Mouse (Mus musculus) stomach, embryonic 14.5 days (tissue): ENCODE results near the gene Trpm5. TPM values are rescaled to one million over a fixed set of nuclear protein-coding genes. Genes with fewer than 3 reads are reported as not detected.

Source experiments
- ATAC-seq: fragments of 200-750 bp; cut with Nextera tagmentation; 2 replicates; pipeline ENCODE4 v1.8.0; 2017; ENCODE audit warnings: low read depth, moderate TSS enrichment; ENCODE audit not compliant: insufficient number of reproducible peaks, insufficient read depth, low FRiP score
- H3K27ac ChIP-seq: fragments of 300-500 bp; sonication (generic); 2 replicates; pipeline ENCODE4 v1.5.1; 2014; ENCODE audit warnings: mild to moderate bottlenecking, low read length, moderate library complexity, mixed read lengths
- H3K27me3 ChIP-seq: fragments of 300-500 bp; sonication (generic); 2 replicates; pipeline ENCODE4 v1.6.1; 2014; ENCODE audit warnings: low read length, control low read depth, mixed read lengths; ENCODE audit not compliant: control insufficient read depth, insufficient read depth
- H3K36me3 ChIP-seq: fragments of 300-500 bp; sonication (generic); 2 replicates; pipeline ENCODE4 v1.6.1; 2014; ENCODE audit warnings: mild to moderate bottlenecking, control low read depth, low read length, moderate library complexity, mixed read lengths; ENCODE audit not compliant: control insufficient read depth, insufficient read depth
- H3K4me1 ChIP-seq: fragments of 300-500 bp; sonication (generic); 2 replicates; pipeline ENCODE4 v1.6.1; 2014; ENCODE audit warnings: low read length, control low read depth, mixed read lengths; ENCODE audit not compliant: control insufficient read depth, insufficient read depth
- H3K4me2 ChIP-seq: fragments of 300-500 bp; sonication (generic); replicated peaks from 2 replicates; pipeline ENCODE4 v1.6.1; 2014; ENCODE audit warnings: low read depth, low read length, control low read depth
- H3K4me3 ChIP-seq: fragments of 300-500 bp; sonication (generic); 2 replicates; pipeline ENCODE4 v1.5.1; 2014; ENCODE audit warnings: low read depth, low read length, control low read depth
- H3K9ac ChIP-seq: fragments of 300-500 bp; sonication (generic); replicated peaks from 2 replicates; pipeline ENCODE4 v1.6.1; 2014; ENCODE audit warnings: low read depth, mild to moderate bottlenecking, control low read depth, low read length, moderate library complexity, mixed read lengths
- H3K9me3 ChIP-seq: fragments of 300-500 bp; sonication (generic); 2 replicates; pipeline ENCODE4 v1.6.1; 2016; ENCODE audit warnings: low read depth, low read length, control low read depth; ENCODE audit not compliant: control insufficient read depth
- WGBS: fragments of 180-500 bp; shearing (Covaris S2); extraction: QIAGEN DNeasy Blood & Tissue Kit; methylation state at CpG from one replicate; pipeline ENCODE4 v1.1.7; 2014; 5-methylcytosine and 5-hydroxymethylcytosine counted together
- polyA plus RNA-seq: library from polyadenylated mRNA; unstranded; fragments of >200 nt; fragmentation: Nextera tagmentation; extraction: Ambion mirVana; gene quantifications from 2 replicates; pipeline ENCODE4 v1.2.1, GENCODE M21; 2014

The Trpm5 gene
- polyA plus RNA-seq, 1 experiment from 2014 or later, result 27.0 TPM

DNA sequence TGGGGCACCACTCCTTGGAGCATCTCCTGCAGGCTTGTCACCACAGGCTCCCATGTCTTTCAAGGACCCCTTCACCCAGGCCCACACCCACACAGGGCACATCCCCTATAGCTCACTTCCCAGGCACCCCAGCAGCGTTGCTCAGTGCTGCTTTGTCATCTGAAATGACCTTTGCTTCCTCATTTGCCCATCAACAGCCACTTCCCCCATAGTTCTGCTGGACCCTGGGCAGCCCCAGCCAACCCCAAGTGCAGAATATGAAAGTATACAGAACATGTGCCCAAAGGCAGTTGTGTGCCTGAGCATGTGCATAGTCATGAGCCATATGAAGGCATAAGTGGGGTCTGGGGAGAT, 1.1 kb upstream of the Trpm5 start:
- Histone ChIP-seq H3K4me3 (no peak overlapping the region), H3K27me3 (no peaks in the 10 kb centered on the region), H3K36me3 (no peaks in the 10 kb centered on the region), H3K9me3 (no peaks in the 10 kb centered on the region), H3K4me1 (no peaks in the 10 kb centered on the region), H3K9ac (no peak overlapping the region), H3K27ac (no peak overlapping the region), H3K4me2 (no peak overlapping the region)
- ATAC-seq, result 0 out of 2 replicates have a peak, but pooled peaks have one; percentile 34
- WGBS, result 52% methylated on average over 1 of the region's 1 CpGs

DNA sequence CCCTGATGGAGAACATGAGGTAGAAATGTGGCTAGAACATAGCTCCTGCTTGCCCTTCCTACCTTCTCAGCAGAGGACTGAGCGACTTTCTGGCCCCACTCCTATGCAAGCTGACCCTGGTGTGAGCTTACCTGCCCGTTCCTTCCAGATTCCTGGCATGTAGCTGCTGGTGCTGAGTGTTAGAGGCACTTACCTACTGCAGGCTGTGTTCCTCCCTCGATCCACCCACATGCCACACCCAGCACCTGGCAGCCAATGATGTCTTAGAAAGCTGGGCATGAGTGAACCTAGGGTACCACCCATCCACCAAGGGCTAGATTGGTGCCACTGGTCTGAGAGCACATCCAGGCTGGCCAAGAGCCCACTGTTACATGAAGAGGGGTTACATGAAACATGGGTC, 595 bp downstream of the Trpm5 start:
- no peak overlapping the region for H3K4me2 ChIP-seq
- H3K27me3 ChIP-seq, result no peaks in the 10 kb centered on the region
- ATAC-seq, result no peak
- WGBS, result 61% methylated on average over 3 of the region's 3 CpGs
- H3K27ac ChIP-seq, result no peak overlapping the region
- no peaks in the 10 kb centered on the region for H3K9me3 ChIP-seq
- no peak overlapping the region for H3K4me3 ChIP-seq
- H3K4me1 ChIP-seq, result no peaks in the 10 kb centered on the region
- H3K9ac ChIP-seq, result no peak overlapping the region; the same call in 1 of the 2 replicates
- H3K36me3 ChIP-seq, result no peaks in the 10 kb centered on the region

DNA sequence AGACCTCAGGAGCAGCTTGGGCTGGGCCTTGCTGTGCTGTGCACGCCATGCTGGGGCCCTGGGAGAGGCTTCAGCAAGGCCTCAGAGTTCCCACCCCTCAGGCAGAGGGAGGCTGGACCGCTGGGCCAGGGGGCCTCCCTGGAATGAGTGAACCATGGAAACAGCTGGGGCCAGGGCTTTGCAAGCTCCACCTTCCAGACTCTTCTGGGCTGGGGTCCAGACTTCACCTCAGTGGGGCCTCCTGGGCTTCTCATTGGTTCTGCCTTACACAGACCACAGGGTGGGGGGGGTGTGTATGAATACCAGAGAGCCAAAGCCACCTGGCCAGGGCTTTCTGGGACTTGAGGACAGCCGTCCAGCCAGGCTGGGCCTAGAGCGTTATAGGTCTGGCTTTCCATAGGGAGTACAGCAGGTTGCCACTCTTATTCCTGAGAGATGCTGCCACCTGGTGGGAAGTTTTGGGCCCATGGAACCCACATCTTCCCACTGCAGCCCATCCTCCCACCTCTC, 7.3 kb downstream of the Trpm5 start:
- 23% methylated on average over 4 of the region's 4 CpGs for WGBS
- Histone ChIP-seq H3K4me1 (0 out of 2 replicates have a peak, but pooled peaks cover 6% of the 10 kb centered on the region), H3K27ac (peak overlapping the region; percentile 91), H3K9me3 (no peaks in the 10 kb centered on the region), H3K4me2 (peak overlapping the region; percentile 43), H3K4me3 (peak overlapping the region; percentile 29), H3K27me3 (no peaks in the 10 kb centered on the region), H3K36me3 (no peaks in the 10 kb centered on the region; the same call in 1 of the 2 replicates), H3K9ac (peak overlapping the region; percentile 34; the same call in 1 of the 2 replicates)
- ATAC-seq, result peak; percentile 91

DNA sequence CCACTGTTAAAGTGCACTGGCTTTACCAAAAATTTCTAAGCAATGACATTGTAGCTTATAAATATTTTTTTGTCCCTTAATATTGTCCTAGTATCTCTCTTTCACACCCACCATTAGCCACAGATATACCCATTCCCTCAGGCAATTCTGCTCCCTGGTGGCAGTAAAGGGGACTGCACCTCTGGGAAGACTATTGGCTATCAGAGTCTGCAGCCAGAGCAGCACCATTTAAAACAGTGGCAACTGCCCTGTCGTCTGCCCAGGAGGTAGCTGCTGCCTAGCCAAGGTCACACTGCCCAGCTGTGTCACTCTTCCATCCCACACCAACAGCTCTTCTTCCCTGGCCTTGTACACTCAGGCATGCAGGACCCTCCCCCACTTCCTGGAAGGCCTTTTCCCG, 8.1 kb downstream of the Trpm5 start:
- Histone ChIP-seq H3K4me2 (peak overlapping the region; percentile 43), H3K9me3 (no peaks in the 10 kb centered on the region), H3K27ac (peak overlapping the region; percentile 91), H3K9ac (peak overlapping the region; percentile 34), H3K27me3 (no peaks in the 10 kb centered on the region), H3K4me1 (0 out of 2 replicates have a peak, but pooled peaks cover 6% of the 10 kb centered on the region), H3K36me3 (no peaks in the 10 kb centered on the region; the same call in 1 of the 2 replicates), H3K4me3 (peak overlapping the region; percentile 29)
- 0 out of 2 replicates have a peak, but pooled peaks have one; percentile 26 for ATAC-seq
- WGBS, result 33% methylated on average over 2 of the region's 2 CpGs

DNA sequence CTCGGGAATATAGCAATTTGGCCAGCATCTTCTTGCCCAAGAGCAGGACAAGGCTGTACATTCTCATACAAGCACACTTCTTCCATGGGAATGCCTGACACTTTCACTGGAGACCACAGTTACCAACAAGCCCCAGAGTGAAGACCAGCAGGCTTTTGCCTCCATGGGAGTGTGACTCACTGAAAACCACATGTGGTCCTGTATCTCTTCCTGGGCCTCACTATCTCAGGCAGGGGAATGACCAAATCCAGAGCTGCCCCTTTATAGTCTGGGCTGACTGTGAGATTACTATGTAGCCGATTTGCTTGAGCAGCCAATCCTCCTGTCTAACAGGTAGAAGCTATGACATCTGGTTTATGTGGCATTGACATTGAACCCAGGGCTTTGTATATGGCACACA, 10.7 kb downstream of the Trpm5 start:
- H3K27ac ChIP-seq, result no peak overlapping the region
- H3K4me3 ChIP-seq, result no peak overlapping the region
- no peak overlapping the region for H3K4me2 ChIP-seq
- peaks cover 5% of the 10 kb centered on the region for H3K36me3 ChIP-seq
- H3K9me3 ChIP-seq, result no peaks in the 10 kb centered on the region
- no peaks in the 10 kb centered on the region for H3K27me3 ChIP-seq
- ATAC-seq, result no peak
- 83% methylated on average over 2 of the region's 2 CpGs for WGBS
- H3K9ac ChIP-seq, result no peak overlapping the region
- H3K4me1 ChIP-seq, result 0 out of 2 replicates have a peak, but pooled peaks cover 6% of the 10 kb centered on the region

DNA sequence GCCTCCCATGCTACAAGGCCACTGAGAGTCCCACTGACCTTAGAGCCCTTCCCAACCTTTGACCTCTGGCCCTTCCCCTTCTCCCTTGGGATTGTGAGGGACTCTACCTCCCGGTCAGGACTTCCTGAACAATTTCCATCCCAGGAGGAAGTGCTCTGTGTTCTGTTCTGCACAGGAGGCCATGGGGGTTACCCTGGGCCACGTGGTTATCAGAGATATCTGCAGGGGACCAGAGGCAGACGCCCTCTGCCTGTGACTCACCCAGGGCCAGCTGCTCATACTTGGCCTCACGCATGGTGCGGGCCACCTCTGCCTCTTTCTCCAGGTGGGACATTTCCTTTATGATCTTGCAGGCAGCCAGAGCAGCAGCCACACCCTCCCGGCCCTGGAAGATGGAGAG, 12.4 kb downstream of the Trpm5 start:
- H3K27me3 ChIP-seq, result no peaks in the 10 kb centered on the region
- ATAC-seq, result no peak
- no peak overlapping the region for H3K9ac ChIP-seq

DNA sequence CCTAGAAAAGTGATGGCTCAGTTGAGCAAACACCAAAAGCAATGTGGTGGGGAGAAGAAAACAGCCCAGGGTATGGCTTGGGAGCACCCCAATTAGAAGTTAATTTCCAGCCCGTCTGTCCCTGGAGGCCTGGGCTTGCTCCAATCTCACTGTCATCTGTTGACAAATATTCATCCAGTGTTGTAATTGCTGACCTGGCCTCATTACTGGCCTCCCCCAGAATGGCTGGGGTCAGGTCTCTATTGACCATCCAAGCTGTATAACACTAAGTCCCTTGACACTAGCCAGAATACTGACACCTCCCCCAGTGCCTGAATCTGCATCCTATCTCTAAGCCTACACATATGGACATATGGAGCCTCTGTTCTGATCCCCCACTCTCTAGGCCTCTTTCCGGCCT, 17.1 kb downstream of the Trpm5 start:
- 72% methylated on average over 2 of the region's 2 CpGs for WGBS
- no peak for ATAC-seq
- H3K36me3 ChIP-seq, result peaks cover 21% of the 10 kb centered on the region
- H3K9ac ChIP-seq, result no peak overlapping the region
- H3K4me1 ChIP-seq, result no peaks in the 10 kb centered on the region
- H3K4me2 ChIP-seq, result no peak overlapping the region
- H3K9me3 ChIP-seq, result no peaks in the 10 kb centered on the region
- no peak overlapping the region for H3K27ac ChIP-seq
- H3K27me3 ChIP-seq, result no peaks in the 10 kb centered on the region
- H3K4me3 ChIP-seq, result no peak overlapping the region

More for the DNA sequence above, 12.4 kb downstream of the Trpm5 start:
- H3K4me3 ChIP-seq, result no peak overlapping the region
- H3K36me3 ChIP-seq, result peaks cover 9% of the 10 kb centered on the region
- no peak overlapping the region for H3K27ac ChIP-seq
- no peaks in the 10 kb centered on the region for H3K9me3 ChIP-seq
- no peak overlapping the region for H3K4me2 ChIP-seq
- 0 out of 2 replicates have a peak, but pooled peaks cover 3% of the 10 kb centered on the region for H3K4me1 ChIP-seq
- WGBS, result 58% methylated on average over 6 of the region's 6 CpGs

DNA sequence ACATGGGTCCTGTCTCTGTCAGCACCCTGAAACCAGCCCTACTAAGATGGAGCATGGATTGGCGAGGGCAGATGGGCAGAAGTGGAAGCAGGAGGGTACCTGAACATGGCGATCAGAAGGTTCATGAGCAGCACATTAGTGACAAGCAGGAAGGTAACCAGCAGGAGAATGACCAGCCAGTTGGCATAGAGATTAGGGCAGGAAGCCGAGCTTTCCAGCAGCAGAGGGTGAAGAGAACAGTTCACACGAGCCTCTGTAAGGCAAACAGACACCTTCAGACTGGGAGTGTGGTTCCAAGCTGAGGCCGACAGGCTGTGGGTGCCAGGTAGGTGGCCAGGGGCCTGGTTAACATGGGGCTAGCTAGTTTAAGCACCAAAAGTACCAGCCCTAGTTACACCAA, 19.0 kb downstream of the Trpm5 start:
- no peak overlapping the region for H3K4me3 ChIP-seq
- 60% methylated on average over 5 of the region's 5 CpGs for WGBS
- H3K4me2 ChIP-seq, result no peak overlapping the region

DNA sequence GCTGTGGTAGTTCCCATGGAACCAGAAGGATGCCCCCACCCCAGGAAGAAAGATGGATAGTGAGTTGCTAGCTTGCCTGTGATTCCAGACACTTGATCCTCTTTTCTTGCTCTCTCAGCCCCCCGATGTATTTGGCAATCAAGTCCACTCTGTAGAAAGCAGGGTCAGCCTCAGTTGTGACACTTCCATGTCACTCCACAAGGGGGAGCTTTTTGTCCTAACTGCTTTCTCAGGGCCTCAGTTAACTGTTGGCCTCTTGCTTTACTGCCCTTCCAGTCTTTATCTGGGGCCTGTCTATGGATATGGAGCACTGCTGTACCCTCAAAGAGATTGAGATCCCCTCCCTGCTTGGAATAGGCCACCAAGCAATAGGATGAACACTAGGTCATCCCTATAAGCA, 21.4 kb downstream of the Trpm5 start:
- WGBS, result 43% methylated on average over 1 of the region's 1 CpGs
- Histone ChIP-seq H3K36me3 (peaks cover 18% of the 10 kb centered on the region; the same call in 1 of the 2 replicates), H3K4me2 (no peak overlapping the region), H3K4me3 (no peak overlapping the region), H3K27me3 (no peaks in the 10 kb centered on the region), H3K4me1 (peaks cover 12% of the 10 kb centered on the region; the same call in 1 of the 2 replicates), H3K27ac (no peak overlapping the region), H3K9me3 (no peaks in the 10 kb centered on the region), H3K9ac (no peak overlapping the region)
- ATAC-seq, result no peak

More for the DNA sequence above, 19.0 kb downstream of the Trpm5 start:
- H3K9ac ChIP-seq, result no peak overlapping the region
- H3K27me3 ChIP-seq, result no peaks in the 10 kb centered on the region
- H3K9me3 ChIP-seq, result no peaks in the 10 kb centered on the region
- peaks cover 5% of the 10 kb centered on the region; the same call in 1 of the 2 replicates for H3K4me1 ChIP-seq
- H3K27ac ChIP-seq, result no peak overlapping the region
- peaks cover 21% of the 10 kb centered on the region for H3K36me3 ChIP-seq
- ATAC-seq, result no peak
